Mouse (Mus musculus): ENCODE measurements around the gene Polr3h. TPM values are rescaled to one million over a fixed set of nuclear protein-coding genes. Genes with fewer than 3 reads are reported as not detected.
A peak's percentile ranks its signal among the peaks of the same experiment; 100 is the strongest.

Polr3h gene
- total RNA-seq, 2 experiments from 2014 or later: 7.9 to 9.1 TPM

DNA sequence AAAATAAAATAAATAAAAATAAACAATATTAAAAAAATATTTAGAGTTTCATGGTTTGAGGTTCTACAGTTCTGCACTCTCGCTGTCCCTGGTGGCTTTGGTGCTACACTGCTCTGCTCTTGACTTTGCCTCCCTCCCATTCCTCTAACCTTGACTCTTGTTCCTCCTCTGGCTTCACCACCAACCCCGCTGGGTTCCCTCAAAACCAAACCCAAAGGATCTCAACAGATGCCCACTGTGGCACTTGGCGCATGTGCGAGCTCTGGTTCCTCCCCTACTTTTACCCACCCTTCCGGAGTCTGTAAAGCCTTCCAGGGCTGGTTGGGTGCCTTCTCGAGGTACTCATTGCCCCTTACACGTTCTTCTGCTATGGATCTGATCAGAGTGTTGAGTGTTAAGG lies 83.8 kb downstream of the Polr3h start:
- no peak for DNase-seq

DNA sequence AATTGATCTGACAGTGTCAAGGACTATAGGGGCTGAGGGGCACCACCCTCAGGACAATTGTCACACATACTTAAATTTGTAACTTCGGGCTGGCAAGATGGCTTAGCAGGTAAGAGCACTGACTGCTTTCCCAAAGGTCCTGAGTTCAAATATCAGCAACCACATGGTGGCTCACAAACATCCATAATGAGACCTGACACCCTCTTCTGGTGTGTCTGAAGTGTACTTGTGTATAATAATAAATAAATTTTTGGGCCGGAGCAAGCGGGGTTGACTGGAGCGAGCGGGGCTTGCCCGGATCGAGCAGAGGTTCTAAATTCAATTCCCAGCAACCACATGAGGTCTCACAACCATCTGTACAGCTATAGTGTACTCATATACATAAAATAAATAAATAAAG lies 85.7 kb downstream of the Polr3h start:
- no peak for DNase-seq

DNA sequence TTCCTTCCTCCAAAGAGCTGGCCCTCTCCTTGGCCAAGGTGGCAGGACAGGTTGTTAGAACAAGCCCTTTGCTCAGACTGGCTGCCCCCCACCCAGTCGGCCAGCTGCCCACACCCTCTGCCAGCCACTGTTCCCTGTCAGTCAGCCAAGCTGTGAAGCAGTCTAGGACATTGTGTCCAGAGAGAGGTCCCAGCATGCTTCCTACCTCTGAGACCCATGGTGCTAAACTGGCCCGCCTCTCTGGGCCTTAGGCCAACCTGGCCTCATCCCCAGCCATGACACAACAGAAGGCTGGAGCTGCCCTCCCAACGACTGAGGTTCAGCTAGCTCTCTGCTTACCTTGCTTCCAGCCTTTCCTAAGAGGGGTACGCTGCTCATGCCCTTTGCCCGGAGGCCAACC lies 86.4 kb downstream of the Polr3h start:
- peak; percentile 92 for DNase-seq

DNA sequence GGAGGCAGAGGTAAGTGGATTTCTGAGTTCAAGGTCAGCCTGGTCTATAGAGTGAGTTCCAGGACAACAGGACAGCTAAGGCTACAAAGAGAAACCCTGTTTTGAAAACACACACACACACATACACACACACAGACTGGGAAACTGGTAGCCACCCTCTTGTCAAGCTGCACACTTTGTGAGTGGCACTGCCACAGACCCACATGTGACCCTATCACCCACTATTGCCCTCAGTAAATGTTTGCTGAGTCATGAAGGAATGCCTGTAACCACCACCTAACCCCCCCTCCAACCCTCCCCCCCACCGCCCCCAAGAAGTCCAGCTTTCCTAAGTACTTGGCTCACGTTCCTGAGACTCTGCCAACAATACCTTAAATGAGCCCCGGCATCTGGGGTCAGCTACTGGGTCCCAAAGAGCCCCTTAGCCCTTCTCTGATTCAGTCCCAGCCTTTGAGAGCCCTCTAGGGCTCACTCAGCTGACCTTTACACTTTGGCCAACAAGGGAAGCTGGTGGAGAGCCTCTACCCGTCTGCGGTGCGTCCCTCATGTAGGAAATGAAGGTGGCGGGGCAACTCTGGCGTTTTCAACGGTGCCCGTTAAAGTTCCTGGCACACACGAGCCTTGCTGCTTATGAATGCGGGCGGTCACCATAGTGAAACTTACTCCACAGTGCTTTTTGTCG lies 87.3 kb downstream of the Polr3h start:
- DNase-seq: peak; percentile 53

Other genes with a start within 250 kb of the Polr3h start
- gene Chadl, start 229.0 kb downstream of the Polr3h start, total RNA-seq (2021): 1 to 10 TPM in 1 of 2 experiments, under 1 TPM in 1; 0.76 to 1.5 TPM
- 10 to 100 TPM; 78.6 to 88.9 TPM for gene Zc3h7b, start 181.2 kb downstream of the Polr3h start, total RNA-seq (2021)
- gene Rangap1, start 180.7 kb downstream of the Polr3h start, total RNA-seq (2021): 10 to 100 TPM; 82.7 to 88.8 TPM
- 10 to 100 TPM; 38.5 to 40.5 TPM for gene Tef, start 123.8 kb downstream of the Polr3h start, total RNA-seq (2021)
- 10 to 100 TPM; 24.1 to 32.3 TPM for gene Tob2, start 67.4 kb downstream of the Polr3h start, total RNA-seq (2021)
- 10 to 100 TPM; 57.9 to 58.9 TPM for gene Phf5a, start 54.3 kb downstream of the Polr3h start, total RNA-seq (2021)
- gene Aco2, start 53.9 kb downstream of the Polr3h start, total RNA-seq (2021): 1,000 to 10,000 TPM; 1,419 to 1,465 TPM
- 1 to 10 TPM; 6.3 to 8.8 TPM for gene Csdc2, start 10.5 kb upstream of the Polr3h start, total RNA-seq (2021)
- gene Pmm1, start 34.7 kb upstream of the Polr3h start, total RNA-seq (2021): 10 to 100 TPM; 21.1 to 22.2 TPM
- not detected for gene 1700029P11Rik, start 54.3 kb upstream of the Polr3h start, total RNA-seq (2021)
- 10 to 100 TPM; 26.6 to 27.4 TPM for gene Xrcc6, start 61.6 kb upstream of the Polr3h start, total RNA-seq (2021)
- gene Desi1, start 107.6 kb upstream of the Polr3h start, total RNA-seq (2021): 10 to 100 TPM; 27.1 to 27.4 TPM
- 10 to 100 TPM; 63.4 to 69.5 TPM for gene Snu13, start 121.4 kb upstream of the Polr3h start, total RNA-seq (2021)
- not detected for gene 4930407I10Rik, start 132.9 kb upstream of the Polr3h start, total RNA-seq (2021)
- not detected for gene Mei1, start 143.8 kb upstream of the Polr3h start, total RNA-seq (2021)
- 1 to 10 TPM; 6.1 to 8.3 TPM for gene Ccdc134, start 201.7 kb upstream of the Polr3h start, total RNA-seq (2021)
- gene Srebf2, start 220.9 kb upstream of the Polr3h start, total RNA-seq (2021): 10 to 100 TPM; 79.0 to 84.5 TPM